Mouse (Mus musculus): ENCODE data around the gene Atp1a2.

Atp1a2 gene

GRCm38 (mm10) chr1:172324725-172325124, 26.9 kb upstream of the Atp1a2 start:
- DNase-seq (ENCODE audit: low read depth), result peak; percentile 94

- no peak for DNase-seq (ENCODE audit: low read depth)
Observed at GRCm38 (mm10) chr1:172323801-172324359, 26.0 kb upstream of the Atp1a2 start.

GRCm38 (mm10) chr1:172323298-172323697, 25.4 kb upstream of the Atp1a2 start:
- DNase-seq (ENCODE audit: low read depth), result no peak

- no peak for DNase-seq (ENCODE audit: low read depth)
Observed at GRCm38 (mm10) chr1:172322725-172323124, 24.9 kb upstream of the Atp1a2 start.

GRCm38 (mm10) chr1:172319921-172320411, 22.1 kb upstream of the Atp1a2 start:
- DNase-seq (ENCODE audit: low read depth), result no peak

GRCm38 (mm10) chr1:172319346-172319745, 21.5 kb upstream of the Atp1a2 start:
- DNase-seq (ENCODE audit: low read depth), result no peak

GRCm38 (mm10) chr1:172318424-172319035, 20.7 kb upstream of the Atp1a2 start:
- no peak for DNase-seq (ENCODE audit: low read depth)

- DNase-seq (ENCODE audit: low read depth), result no peak
Observed at GRCm38 (mm10) chr1:172317946-172318345, 20.1 kb upstream of the Atp1a2 start.

GRCm38 (mm10) chr1:172317431-172317830, 19.6 kb upstream of the Atp1a2 start:
- DNase-seq (ENCODE audit: low read depth), result no peak

- DNase-seq (ENCODE audit: low read depth), result no peak
Observed at GRCm38 (mm10) chr1:172314911-172315310, 17.0 kb upstream of the Atp1a2 start.

- peak; percentile 87 for DNase-seq (ENCODE audit: low read depth)
Observed at GRCm38 (mm10) chr1:172313613-172314411, 15.9 kb upstream of the Atp1a2 start.

GRCm38 (mm10) chr1:172312768-172313561, 15.1 kb upstream of the Atp1a2 start:
- peak; percentile 52 for DNase-seq (ENCODE audit: low read depth)

- DNase-seq (ENCODE audit: low read depth), result peak; percentile 92
Observed at GRCm38 (mm10) chr1:172311921-172312767, 14.3 kb upstream of the Atp1a2 start.

- DNase-seq (ENCODE audit: low read depth), result peak; percentile 82
Observed at GRCm38 (mm10) chr1:172311248-172311906, 13.5 kb upstream of the Atp1a2 start.

GRCm38 (mm10) chr1:172309699-172310398, 12.0 kb upstream of the Atp1a2 start:
- DNase-seq (ENCODE audit: low read depth), result peak; percentile 99

- no peak for DNase-seq (ENCODE audit: low read depth)
Observed at GRCm38 (mm10) chr1:172308409-172308808, 10.5 kb upstream of the Atp1a2 start.

- DNase-seq (ENCODE audit: low read depth), result peak; percentile 58
Observed at GRCm38 (mm10) chr1:172307936-172308335, 10.1 kb upstream of the Atp1a2 start.

GRCm38 (mm10) chr1:172306885-172307284, 9.0 kb upstream of the Atp1a2 start:
- no peak for DNase-seq (ENCODE audit: low read depth)

- DNase-seq (ENCODE audit: low read depth), result no peak
Observed at GRCm38 (mm10) chr1:172306196-172306595, 8.3 kb upstream of the Atp1a2 start.

GRCm38 (mm10) chr1:172305635-172306034, 7.8 kb upstream of the Atp1a2 start:
- no peak for DNase-seq (ENCODE audit: low read depth)

Measured in NIH3T3 (cell line).